Mouse (Mus musculus) gastrocnemius, postnatal 36 days (tissue): ENCODE measurements at regions not wholly inside any gene's neighbourhood (a gene's known extent, or its start where the extent isn't known, plus 50 kb on each side); places are given as distances from the start of the nearest gene placed in this dataset.

Experiments used
- DNase-seq, 2 experiments: peaks; one replicate each; pipeline ENCODE4 v3.0.0; 2022
- intact Hi-C: fragments of 180-260 bp; cut with DNase I; formaldehyde crosslinking; loops from one replicate; pipeline ENCODE4 v1.15.1; 2025

DNA sequence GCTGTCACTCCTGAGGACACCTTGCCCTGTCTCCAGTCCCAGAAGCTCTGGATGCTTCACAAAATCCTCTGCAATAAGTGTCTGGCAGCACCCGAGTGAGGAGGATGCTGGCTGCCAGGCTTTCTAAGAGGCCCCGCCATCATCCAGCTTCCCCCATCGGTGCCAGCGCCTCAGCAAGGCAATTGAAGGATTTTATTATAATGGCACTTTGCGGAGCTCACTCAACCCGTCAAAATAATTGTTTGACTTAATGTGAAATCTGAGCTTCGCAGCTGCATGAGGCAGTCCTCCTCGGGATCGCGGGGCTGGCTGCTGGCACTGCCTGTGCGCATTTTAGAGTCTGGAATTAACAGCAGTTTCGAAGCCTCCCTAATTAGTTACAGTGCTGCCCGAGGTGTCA lies 453.8 kb upstream of the Kdm8 start:
- no peak for DNase-seq
- intact Hi-C loops: no loop called here

DNA sequence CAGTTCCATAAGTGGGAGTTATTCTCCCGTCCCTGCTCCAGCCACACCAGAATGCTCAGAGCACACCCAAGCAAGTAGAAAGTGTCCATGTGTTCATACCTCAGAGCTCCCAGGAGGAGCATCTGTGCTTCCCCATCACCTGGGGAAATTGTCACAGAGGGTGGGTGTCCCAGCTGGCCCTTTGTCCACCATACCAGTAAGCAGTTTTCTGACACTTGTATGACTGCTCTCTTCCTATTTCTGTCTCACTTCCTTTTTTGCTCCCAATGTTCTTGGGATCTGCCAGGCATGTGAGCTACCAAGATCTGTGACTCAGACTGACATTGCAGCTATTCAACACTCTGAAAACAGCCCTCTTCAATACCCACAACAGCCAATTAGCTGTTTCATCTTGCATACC lies 447.9 kb upstream of the Kdm8 start:
- DNase-seq: no peak
- intact Hi-C loops: no loop called here

DNA sequence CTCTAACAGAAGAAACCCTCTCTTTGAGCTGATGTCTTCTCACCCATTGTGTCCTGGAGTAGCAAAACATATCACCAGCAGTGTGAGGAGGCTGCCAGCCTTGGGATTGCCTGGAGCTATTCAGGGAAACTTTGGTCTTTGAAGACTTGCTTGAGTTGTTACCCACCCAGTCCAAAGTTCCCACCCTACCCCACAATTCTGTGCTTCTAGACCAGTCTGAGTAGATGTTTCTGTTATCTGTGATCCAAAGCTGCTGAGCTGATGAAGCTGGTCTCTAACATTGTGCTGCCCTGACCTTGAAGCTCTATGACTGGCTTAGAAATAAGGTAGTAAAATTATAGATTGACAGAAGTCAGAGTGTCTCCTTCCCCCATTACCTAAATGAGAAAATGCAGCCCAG lies 443.8 kb upstream of the Kdm8 start:
- intact Hi-C loops: no loop called here
- no peak for DNase-seq

DNA sequence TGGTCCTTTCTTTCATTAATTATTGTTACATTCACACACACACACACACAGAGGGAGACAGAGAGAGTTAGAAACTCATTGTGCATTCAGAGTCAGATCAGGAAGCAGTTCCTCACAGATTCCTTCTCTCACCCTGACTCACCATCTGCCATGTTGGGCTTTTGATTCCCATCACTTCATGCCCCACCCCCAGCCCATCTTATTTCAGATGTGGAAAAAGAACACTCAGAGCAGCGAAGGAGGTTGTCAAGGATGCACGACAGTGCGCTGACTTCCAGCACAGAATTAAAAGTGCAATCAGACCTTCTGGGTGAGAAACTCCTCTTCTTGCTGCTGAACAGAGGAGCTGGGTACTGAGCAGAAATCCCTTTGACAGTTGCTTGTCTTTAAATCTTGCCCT lies 438.8 kb upstream of the Kdm8 start:
- no peak for DNase-seq
- intact Hi-C loops: no loop called here

DNA sequence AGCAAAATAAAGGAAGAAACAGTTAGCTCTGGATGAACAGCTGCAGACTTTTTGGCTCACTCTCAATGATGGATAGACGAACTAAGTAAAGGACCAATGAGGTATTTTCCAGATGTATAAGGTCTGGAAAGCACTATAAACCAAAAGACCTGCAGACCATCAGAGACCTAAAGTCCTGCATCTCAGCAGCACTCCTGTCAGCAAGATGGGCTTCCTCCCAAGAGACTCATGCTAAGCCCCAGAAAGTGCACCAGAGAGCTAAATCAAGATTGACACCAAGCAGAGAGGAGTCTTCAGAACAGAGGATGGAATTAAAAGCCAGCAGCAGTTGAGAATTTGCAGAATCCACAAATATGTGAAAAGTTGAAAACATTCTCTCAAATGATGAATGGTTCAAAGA lies 425.2 kb upstream of the Kdm8 start:
- no peak for DNase-seq
- intact Hi-C loops: no loop called here

DNA sequence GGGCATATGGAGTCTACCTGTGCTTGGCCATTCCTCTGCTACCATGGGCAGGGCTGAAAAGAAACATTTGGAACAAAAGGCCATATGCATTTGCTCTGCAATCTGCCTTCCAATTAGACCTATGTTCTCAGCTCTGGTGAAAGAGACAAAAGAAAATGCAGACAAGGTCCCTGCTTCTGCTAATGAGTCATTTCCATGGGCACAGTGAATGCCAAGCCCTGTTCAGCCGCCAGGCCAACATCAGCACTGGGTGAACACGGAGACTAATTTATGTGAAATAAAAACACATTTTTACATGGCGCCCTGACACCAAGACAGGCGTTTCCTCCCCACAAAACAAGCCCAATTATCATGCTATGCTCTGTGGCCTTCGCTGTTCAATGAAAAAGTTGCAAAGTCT lies 419.5 kb upstream of the Kdm8 start:
- DNase-seq: no peak
- intact Hi-C loops: no loop called here

DNA sequence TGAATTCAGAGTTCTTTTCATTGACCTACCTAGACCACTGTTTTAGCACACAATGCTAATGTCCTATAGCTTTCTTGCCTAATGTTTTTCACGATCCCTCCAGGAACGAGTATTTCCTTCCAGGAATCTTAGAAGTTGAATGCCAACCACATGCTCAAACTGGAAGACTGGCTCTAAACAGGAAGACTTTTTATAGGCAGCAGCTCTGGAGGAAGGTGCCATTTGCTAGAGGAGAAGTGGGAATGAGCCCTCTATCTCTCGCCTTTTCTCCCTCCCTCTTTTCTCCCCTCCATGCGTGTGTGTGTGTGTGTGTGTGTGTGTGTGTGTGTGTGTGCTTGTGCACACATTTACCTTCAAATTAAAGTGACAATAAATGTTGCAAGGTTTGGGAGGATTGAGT lies 410.7 kb upstream of the Kdm8 start:
- intact Hi-C loops: no loop called here

DNA sequence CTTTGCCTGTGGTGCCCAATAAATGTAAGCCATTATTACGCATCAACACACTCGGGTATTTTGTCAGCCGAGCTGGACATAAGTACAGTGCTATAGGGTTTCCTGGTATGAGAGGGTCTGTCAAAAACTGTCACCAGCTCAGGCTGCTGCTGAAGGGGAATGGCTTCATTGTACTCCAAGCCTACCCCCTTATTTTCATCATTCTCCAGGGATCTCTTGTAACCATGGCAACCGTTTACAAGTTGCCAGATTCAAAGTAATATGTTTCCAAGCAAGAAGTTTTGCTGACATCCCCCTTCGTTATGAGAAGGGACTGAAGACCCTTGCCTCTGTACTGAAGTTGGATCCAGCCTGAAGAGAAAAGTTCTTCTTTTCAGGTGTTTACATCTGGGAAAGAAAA lies 410.3 kb upstream of the Kdm8 start:
- intact Hi-C loops: no loop called here
- DNase-seq: no peak

More for the DNA sequence above, 410.7 kb upstream of the Kdm8 start:
- no peak for DNase-seq

DNA sequence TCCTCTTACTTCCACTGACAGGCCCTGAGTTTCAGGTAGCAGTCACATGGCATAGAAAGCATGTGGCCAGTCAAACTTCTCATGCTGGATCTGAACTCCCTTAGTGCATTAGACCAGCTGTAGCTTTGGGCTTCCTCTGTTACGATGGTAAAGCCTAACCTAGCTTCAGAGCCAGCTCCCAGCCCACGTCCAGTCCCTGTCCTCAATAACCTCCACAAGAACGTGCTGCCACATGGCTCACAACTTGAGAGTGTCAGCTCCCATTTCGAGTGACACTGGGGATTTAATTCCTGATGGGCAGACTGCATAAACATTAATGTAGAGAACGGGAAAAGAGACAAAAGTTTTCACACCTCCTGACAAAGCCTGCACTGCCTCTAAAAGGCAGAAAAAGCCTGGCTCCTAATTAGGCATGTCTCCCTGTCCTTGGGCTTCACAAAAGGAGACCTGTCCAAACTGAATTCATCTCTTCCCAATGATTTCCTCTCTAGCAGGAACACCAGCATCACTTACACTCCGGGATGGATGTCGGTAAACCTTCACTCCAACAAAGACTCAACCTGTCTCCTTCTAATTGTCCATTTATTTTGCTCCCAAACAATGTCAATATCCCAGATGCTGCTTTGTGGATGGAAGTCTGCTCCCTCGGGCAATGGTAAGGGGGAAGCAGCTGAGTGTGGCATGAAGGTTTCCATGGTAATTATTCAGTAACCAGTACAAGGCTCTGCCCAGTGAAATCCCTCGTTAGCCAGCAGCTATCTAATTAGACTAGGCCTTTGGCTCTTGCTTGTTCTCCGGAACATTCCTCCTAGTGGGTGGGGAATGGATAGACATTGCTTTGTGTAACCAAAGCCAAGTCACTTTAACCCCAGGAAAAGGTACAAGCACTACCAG lies 408.1 kb upstream of the Kdm8 start:
- no peak for DNase-seq
- intact Hi-C loops: no loop called here

DNA sequence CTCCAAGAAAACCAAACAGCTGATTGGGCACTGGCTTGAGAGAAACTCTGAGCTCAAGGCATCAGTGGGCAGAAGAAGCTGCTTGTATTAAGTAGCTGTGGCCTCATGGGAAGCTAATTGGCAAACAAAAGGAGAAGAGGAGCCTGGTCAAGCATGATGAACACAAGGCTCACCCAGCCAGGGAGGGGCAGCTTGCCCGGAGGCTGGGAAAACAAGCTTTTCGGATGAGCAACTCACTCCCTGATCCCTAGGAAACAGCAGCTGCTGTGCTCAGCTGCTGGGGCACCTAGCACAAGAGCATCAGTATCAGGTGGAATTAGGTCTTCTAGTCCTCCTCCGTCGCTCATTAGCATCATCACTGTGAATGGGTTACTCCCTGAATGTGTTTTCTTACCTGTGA lies 405.6 kb upstream of the Kdm8 start:
- intact Hi-C loops: no loop called here
- DNase-seq: no peak

DNA sequence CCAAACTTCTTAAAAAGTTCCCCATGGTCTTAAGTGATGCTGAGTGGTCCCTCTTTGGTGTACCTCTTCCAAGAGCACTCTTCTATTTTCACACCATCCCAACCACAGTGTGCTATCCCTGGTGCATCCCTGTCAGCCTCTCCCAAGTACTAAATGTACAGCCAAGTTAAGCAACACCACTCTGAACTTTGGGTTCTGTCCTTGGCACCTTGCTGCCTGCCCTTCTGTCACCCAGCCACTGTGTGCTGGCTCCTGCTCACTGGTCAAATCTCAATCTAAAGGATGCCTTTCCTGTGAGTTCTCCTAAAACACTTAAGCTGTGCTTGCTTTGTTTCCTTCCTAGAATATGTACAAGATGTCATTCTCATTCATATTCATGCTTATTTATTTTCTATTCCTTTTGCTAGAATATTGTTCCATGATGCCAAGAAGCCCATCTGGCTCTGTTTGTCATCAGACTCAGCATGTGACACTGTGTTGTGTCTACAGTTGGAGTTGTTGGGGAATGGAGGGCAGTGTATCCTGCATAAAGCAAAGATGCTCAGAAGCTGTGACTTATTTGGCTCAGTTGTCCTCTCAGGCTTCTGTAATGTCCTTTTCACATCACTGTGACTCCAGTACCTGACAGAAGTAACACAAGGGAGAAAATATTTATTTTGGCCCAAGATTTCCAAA lies 388.4 kb upstream of the Kdm8 start:
- DNase-seq: no peak
- intact Hi-C loops: no loop called here

DNA sequence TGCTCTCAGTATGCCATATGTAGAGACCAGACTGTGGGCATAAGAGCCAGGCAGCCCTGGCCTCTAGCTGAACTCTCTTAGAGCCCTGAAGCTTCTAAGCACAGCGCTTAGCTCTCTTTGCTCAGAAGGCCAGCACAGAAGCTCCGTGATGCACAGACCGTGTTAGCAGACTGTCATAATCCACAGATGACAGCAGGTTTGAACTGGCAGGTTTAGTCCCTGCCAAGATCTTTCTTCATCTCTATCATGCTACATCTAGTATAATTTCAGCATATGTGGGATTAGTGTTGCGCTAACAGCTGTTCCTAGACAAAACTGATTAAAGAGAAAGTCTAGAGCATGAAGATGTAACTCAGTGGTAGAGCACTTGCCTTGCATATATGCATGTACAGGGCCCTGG lies 342.0 kb upstream of the Kdm8 start:
- intact Hi-C loops: no loop called here
- DNase-seq: no peak

DNA sequence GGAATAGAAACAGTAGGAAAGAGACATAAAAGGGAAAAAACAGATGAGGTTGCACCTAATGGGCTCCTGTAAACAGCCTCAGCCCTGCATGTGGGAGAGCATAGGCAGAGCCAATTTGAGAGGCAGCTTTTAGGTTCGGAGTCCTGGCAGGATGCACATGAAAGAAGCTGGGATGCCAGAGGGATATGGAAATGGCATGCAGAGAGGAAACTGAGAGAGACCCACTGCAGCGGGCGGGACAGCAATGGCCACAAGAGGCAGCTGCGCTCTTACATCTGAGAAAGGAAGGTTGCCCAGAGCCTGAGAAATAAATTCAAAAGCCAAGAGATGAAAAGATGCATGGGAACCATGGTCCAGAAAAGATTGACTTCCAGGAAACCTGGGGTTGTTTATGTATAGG lies 340.5 kb upstream of the Kdm8 start:
- no peak for DNase-seq
- intact Hi-C loops: no loop called here

DNA sequence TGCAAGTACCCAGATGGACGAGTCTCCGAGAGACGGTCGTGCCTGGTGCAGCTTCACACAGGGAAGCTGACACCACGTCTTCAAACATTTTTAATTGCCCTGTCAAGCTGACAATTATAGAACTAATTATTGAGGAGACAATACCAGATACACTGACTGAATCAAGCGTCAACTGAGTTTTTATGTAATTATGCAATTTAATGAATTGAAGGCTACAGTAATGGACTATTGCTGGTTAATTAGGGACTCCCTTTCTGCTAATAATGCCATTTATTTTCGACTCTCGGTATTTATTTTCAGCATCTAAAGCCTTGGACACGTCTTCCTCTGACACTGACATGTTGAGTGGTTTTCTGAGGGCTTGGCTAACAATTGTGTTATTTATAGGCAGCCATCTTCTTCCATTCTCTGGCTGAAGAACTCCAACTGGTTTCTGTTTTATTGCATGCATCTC lies 331.6 kb upstream of the Kdm8 start:
- no peak for DNase-seq
- intact Hi-C loops: no loop called here

DNA sequence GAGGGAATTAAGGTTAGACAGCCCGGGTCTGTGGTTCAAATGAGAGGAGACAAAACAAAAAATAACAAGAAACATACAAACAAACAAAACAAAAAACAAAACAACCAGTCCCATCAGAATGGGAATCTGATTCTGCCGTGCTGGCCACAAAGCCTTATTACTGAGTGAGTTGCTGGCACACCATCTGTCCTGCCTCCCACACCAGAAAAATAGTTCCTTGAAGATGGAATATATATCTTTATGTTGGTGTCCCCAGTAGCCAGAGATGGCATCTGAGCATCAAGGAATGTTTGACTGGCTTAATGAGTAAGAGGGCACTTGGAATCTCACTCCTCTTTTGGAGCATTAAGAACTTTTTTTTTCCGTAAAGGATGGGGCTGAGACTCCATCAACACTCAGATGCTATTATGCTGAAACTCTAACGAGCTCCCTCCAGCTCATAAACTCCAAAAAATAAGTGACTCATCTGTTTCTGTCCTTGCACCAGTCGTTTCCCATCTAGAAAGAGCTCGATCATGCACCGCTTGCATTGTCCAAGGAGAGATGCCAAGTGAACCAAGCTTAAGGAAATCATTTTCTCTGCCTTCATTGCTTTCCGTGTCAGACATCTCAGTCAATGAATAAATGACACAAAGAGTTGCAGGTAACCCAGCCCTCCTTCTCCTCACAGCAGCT lies 329.0 kb upstream of the Kdm8 start:
- intact Hi-C loops: no loop called here
- DNase-seq: no peak

DNA sequence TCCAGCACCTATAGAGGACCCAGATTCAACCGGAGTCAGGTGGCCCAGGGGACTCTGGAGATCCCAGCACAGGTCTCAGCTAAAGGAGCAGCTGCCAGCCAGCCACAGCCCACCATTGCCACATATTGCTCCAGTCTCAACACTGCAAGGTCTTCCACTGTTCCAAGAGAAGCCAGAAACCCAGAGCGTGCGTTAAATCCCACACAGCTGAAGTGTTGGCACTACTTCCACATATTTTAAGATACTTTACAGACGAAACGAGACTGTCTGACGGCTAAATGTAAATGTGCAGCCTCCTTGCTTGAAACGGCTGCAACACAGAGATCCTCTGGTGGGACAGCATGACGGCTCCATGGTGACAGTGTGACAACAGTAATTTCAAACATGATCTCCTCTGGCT lies 327.3 kb upstream of the Kdm8 start:
- no peak for DNase-seq
- intact Hi-C loops: no loop called here

DNA sequence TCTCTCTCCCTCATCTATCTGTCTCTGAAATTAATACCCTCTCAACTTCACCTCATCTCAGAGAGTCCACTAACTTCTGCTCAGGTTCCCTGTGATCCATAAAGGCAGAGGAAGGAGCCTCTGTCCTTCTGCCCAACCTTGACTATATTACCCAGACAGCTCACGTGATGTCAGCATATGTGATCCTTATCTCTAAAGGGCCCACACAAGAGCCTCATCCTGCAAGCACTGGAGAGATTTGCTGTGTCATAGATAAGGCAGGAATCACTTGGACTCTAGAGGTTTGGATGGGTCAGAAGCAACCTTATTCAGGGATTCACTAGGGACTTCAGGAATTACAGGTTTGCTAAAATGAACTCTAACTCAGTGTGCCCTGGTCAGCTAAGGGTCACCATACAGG lies 315.3 kb upstream of the Kdm8 start:
- no peak for DNase-seq
- intact Hi-C loops: no loop called here

DNA sequence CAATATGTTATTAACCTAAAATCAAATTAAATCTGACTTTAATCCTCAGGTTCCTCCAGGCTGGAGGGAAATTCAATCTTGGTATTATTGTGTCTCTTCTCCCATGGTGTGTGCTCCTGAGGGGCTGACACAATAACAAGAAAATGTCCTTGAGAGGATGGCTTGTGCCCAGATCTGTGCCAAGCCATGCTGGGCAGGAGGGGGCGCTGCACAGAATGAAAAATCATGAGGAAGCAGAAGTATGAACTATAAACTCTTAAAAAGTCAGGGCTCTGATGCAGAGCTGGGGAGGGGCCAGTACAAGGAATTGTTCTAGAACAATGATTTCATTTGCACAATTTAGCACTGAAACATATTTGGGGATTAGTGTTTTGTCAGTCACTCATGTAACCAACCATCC lies 312.5 kb upstream of the Kdm8 start:
- DNase-seq: no peak
- intact Hi-C loops: no loop called here

DNA sequence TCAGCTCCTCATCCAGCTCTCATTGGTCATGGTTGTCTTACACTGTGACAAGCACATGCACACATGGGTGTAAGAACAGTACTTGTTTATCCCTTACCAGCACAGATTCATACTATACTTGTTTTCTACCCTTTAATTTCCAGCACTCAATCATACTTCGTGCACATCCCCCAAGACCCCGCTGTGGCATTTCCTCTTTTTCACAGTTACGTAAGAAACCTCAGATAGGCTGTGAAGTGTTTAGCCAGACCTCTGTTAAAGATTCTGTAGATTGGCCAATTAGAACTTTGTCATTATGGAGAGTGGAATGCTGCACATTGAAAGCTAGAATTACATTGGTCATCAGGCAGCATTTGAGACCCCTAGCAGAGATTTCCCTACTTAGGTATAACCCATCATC lies 305.9 kb upstream of the Kdm8 start:
- DNase-seq: no peak
- intact Hi-C loops: no loop called here

DNA sequence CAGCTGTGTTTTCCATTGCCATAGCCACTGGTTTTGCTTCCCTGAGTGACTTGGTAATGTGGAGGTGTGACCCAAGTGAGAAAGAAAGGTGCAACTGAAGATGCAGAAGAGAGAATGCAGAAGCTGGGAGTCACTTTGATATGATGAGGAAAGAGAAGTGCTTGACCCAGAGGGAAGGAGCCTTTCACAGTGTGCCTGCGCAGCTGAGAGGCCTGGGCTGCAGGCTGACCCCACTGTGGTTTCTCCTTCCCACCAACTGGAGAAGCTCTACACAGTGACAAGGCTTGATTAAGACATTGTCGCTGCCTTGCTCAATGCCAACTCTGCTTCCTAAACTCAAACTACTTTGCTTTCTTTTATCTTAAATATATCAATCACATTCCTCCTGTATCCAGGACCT lies 305.3 kb upstream of the Kdm8 start:
- DNase-seq: no peak
- intact Hi-C loops: no loop called here

DNA sequence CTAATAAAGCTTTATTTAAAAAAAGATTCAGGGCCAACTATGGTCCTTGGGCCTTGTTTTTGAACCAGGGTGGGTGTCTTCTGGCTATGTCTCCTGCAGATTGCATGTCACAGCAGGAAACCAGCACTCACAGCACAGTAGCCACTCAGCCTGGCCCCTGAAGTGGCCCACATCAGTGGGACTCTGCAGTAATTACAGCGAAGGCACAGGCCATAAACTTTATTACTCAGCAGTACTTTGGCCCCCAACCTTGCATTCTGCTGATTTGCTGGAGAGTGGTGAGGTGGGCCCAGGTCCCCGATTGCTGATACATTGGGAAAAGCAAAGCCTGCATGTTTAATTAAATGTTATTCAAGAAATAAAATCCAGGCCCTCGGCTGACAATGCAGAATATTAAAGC lies 303.6 kb upstream of the Kdm8 start:
- intact Hi-C loops: no loop called here
- no peak for DNase-seq

DNA sequence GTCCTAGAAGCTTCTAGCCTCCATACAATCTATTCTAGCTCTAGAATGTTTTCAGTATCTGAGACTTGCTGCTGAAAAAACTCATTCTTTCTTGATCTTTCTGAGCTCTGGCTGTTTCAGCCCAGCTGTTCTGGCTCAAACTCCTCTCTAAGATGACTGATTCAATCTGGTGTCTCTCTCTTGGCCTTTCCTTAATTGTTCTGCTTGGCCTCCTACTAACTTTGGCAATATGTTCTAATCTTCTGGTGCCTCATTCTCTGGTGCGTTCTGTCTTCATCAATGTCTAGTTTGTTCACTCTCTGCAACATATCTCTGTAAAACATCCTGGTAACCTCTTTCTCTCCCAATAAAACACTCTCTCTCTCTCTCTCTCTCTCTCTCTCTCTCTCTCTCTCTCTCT lies 302.6 kb upstream of the Kdm8 start:
- DNase-seq: no peak
- intact Hi-C loops: no loop called here
